17 mouse cellular contexts compared by ENCODE assay signal in genomic region chr17:43026708-43027107, GRCm38 (mm10).
"Had no signal": no experiment of that assay in that cellular context is flagged by ENCODE, and none has a peak within 500 bp of the region (broad histone marks: within the 10 kb centered on the region; RNA-seq: fewer than 3 reads in every experiment).

No protein-coding gene starts in this region.

- H3K4me2 ChIP-seq: hindbrain, embryonic 14.5 days; intestine, embryonic 15.5 days; limb, embryonic 12.5 days; lung, embryonic 14.5 days; stomach, embryonic 15.5 days had no signal

- H3K36me3 ChIP-seq: intestine, embryonic 15.5 days; limb, embryonic 12.5 days; stomach, embryonic 15.5 days had no signal

- ATAC-seq: intestine, embryonic 15.5 days had no signal

- H3K4me3 ChIP-seq: intestine, embryonic 15.5 days; layer of hippocampus, adult 2 months; limb, embryonic 12.5 days; midbrain, embryonic 10.5 days; myocyte; stomach, embryonic 15.5 days had no signal

- DNase-seq: kidney, adult 18-20 months; kidney, postnatal 25 days; lung, embryonic 14.5 days; lung, postnatal 10 days; lung, postnatal 4 days; midbrain, embryonic 14.5 days; retina, postnatal 1 day; right cerebral cortex, postnatal 14 days; thymus, adult 2 months; thymus, postnatal 36 days had no signal

- H3K27ac ChIP-seq: hindbrain, embryonic 14.5 days; intestine, embryonic 15.5 days; layer of hippocampus, adult 2 months; limb, embryonic 12.5 days; midbrain, embryonic 10.5 days; stomach, embryonic 15.5 days had no signal

- H3K4me1 ChIP-seq: intestine, embryonic 15.5 days; limb, embryonic 12.5 days; midbrain, embryonic 10.5 days; stomach, embryonic 15.5 days had no signal

- H3K9ac ChIP-seq: hindbrain, embryonic 14.5 days; intestine, embryonic 15.5 days; limb, embryonic 12.5 days; lung, embryonic 14.5 days; stomach, embryonic 15.5 days had no signal

- H3K9me3 ChIP-seq: intestine, embryonic 15.5 days; limb, embryonic 12.5 days; midbrain, embryonic 10.5 days; stomach, embryonic 15.5 days had no signal

- H3K27me3 ChIP-seq: intestine, embryonic 15.5 days; limb, embryonic 12.5 days; stomach, embryonic 15.5 days had no signal
